Mouse (Mus musculus) left cerebral cortex, postnatal 14 days (tissue): ENCODE measurements at regions not wholly inside any gene's neighbourhood (a gene's known extent, or its start where the extent isn't known, plus 50 kb on each side); places are given as distances from the start of the nearest gene placed in this dataset.

ENCODE experiments used
- DNase-seq, 2 experiments: peaks; one replicate each; pipeline ENCODE4 v3.0.0; 2021 to 2022; ENCODE audit warnings: low spot score in 2 of 2, mixed read lengths in 1 of 2
- intact Hi-C: fragments of 180-260 bp; cut with DNase I; formaldehyde crosslinking; loops from one replicate; pipeline ENCODE4 v1.15.1; 2025

DNA sequence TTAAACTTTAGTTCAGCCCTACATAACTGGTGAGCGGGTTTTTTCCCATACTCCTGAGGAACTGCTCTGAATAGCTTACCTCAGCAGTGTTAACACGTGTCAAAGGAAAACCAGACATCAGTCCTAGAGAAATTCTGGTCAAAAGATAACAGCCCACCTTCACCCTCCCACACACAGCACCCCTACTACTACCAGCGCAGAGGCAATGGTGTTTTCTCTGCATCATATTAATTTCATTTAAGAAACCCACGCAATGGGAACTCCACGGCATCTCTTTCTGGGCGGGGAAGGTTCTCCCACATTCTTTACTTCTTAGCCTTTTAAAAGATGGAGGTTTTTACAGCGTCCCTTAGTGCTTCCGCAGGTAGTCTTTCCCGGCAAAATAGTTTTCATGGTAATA, 172.7 kb upstream of the Arid2 start:
- no peak for DNase-seq
- intact Hi-C loops = no loop called here

DNA sequence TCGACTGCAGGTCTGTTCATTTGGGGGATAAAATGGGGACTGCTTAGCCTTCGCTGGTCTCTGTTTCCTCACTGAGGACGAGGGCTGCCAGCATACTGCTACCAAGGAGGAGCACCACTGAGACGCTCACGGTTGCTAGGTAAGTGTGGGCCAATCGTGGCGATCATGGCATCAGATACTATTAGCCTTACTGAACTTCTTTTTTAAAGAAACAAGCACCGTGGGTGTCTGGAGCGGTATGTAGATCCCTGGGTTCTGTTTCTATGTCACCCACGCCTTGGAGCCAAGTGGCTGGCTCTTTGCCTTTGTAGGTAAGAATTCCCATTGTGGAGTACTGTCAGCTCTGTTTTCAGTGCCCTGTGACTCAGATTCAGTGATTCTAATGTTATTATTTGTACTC, 172.1 kb upstream of the Arid2 start:
- DNase-seq = peak; percentile 24 to 42
- intact Hi-C loops = no loop called here

DNA sequence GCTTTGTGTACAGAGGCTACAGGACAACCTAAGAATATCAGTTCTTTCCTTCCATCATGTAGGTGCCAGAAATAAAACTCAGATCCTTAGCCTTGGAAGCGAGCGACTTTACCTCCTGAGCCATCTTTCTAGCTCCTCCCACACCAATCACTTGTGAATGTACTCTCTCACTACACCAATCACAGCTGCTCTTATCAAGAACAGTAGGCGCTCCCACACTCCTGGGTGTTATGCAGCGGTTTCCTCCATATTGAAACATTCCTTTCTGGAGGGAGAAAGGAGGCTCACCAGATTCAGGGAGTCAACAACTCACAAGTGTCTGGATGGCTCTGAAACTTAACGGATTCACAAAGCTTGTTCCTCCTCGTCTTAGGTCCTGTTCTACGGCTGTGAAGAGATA, 168.1 kb upstream of the Arid2 start:
- intact Hi-C loops = no loop called here
- no peak for DNase-seq

DNA sequence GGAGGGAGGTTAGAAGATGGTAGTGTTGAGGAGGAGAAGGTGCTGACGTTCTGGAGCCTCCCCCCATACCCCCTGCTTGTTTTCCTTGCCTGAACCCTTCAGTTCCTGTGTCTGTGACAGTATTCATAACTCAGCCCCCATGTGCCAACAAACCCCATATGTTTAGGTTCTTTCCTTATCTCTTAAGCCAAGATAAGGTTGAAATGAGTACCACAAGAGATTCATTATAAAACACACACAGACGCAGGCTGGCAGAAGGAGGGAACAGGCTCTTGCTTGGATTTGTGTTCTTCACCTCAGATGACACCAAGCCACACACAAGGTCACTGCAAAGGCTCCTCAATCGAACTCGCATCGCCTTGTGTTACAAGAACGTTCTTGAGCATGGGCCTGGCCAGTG, 162.9 kb upstream of the Arid2 start:
- intact Hi-C loops = no loop called here
- peak in 1 of 2 experiments; percentile 13 for DNase-seq

DNA sequence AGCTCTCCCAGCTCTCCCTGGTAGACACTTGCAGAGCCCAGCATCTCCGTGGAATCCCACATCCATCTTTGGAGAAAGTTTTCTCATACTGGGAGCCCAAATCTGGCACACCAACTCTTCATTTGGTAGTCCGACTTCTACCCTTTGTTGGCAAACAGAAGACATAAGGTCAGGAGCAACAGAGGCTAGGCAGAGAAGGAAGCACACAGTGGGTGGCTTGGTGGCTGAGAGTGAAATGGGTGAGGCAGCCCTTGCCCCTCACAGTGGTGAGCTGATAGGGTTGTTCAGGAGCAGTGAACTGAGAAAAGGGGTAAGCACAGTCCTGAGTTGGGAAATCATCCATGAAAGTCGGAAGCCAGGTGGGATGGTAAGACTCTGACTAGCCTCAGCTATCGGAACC, 157.6 kb upstream of the Arid2 start:
- DNase-seq = no peak
- intact Hi-C loops = no loop called here

DNA sequence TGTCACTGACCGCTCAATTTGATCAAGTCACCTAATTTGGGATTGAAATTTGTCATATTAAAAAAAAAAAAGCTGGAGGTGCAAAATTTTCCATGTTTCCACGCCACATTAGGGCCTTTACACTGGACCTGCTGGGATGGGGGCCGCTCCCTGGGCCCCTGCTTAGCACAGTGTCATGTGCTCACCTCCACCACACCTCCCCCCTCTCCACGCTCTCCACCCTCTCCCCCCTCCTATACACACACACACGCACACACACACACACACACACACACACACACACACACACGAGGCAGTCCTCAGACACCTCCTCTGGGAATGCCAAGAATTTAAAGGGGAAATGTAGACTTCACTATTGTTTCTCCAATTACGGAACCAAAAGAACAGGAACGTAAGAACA, 156.8 kb upstream of the Arid2 start:
- DNase-seq = no peak
- intact Hi-C loops = no loop called here

DNA sequence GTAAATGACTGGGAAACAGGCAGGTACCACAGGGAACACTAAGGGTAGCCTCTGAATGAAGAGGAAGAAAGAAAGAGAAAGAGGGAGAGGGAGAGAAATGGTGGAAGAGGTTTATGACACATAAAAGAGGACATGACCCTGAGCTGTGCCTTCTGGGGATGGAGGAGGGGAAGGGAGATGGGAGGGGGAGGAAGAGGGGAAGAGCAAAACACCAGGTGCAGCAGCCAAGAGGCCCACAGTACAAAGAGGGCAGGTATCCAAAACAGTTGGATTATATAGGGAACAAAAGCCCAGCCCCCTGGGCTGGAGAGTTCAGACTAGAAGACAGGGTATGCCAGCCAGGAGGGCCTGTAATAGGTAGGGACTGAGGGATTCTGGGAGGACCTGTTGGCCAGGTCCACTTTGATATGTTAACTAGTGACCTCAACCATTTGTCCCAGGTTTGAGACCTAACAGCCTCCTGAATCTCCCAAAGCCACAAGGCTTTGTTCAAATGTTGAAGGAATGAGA, 155.7 kb upstream of the Arid2 start:
- intact Hi-C loops = no loop called here
- DNase-seq = no peak

DNA sequence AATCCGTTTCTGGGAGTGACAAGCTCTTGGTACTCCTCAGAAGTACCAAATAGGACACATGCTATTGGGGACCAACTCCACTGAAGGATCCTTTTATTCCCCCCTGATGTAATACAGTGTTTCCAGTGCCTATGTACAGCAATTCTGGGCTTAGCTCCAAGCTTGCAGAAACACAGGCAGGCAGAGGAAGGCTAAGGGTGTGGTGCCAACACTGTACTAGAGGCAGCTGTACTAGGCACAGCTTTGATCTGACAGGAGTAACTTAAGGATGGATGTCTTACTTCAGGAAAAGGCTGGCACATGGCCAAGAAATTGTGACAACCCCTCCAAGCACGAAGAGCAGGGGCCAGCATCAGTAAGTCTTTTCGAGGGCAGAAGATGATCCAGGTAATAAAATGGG, 154.7 kb upstream of the Arid2 start:
- intact Hi-C loops = no loop called here
- peak; percentile 46 to 49 for DNase-seq

DNA sequence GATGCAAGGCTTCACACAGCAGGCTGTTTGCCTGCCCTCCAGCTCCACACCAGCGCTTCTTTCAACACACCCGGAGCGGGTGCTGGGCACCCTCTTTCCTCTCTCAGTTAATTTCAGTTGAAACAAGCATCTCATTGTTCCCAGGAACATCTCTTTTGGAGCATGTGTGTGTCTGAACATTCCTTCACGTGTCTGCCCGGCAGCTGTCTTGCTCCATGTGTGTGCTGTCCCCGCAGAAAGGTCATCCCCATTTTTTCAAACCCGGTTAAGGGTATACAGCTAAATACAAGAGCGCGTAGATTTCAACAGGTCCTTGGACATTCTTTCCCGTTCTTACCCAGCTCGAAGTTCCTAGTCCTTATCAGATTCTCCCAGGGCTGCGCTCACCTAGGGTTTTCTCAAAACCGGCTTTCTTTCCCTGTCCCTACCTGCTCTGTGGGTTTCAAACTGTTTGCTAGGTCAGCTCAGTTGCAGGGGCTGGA, 152.0 kb upstream of the Arid2 start:
- intact Hi-C loops = no loop called here
- DNase-seq = peak in 1 of 2 experiments; percentile 33

DNA sequence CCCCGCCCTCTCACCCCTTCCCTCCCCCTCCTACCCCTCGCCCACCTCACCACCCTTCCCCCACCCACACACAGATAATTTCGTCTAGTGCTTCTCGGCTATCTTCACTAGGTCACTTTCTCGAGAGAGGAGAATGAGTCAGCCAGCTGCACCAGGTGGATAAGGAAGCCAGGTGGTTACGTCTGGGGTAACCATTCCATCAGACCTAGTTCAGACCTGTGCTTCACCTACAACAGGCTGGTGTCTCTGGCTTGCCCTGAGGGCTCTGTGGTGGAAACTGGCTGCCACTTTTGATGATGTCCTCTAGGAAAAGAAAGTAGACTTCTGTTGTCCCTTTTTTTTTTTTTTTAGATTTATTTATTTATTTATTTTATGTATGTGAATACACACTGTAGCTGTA, 151.5 kb upstream of the Arid2 start:
- intact Hi-C loops = no loop called here
- DNase-seq = no peak

DNA sequence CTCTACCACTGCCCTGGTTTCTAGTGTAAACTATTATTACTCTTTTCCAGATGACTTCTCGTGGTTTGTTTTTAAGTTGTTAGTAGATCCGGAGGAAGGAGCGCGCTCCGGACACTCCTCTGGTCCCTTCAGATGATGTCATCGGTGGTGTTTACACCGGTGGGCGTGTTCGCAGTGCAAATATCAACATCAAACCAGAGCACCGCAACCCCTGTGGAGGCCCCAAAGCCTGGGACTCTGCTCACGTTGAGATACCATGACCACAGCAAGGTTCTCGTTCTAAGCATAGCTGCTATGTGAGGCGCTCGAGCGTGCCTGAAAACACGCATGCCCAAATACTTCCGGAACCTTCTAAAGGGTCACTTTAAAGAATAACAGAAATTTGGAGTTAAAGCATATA, 149.8 kb upstream of the Arid2 start:
- no peak for DNase-seq
- intact Hi-C loops = no loop called here

DNA sequence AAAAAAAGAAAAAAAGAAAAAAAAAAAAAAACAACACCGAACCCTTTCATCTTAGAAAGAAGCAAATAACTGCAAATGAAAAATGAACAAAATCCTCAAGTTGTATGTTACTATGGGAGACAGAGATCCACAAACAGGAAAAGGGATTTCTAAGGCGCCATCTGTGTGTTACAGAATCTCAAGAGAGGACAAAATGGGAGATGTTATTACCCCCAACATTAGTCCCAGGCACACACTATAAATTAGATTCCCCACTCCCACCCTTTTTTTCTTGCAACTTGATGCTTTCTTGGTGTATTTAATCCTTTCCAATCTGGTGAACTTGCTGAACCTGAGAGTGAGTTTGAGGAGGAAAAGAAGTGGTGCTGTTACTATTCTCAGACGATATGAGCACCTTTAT, 149.4 kb upstream of the Arid2 start:
- intact Hi-C loops = no loop called here

DNA sequence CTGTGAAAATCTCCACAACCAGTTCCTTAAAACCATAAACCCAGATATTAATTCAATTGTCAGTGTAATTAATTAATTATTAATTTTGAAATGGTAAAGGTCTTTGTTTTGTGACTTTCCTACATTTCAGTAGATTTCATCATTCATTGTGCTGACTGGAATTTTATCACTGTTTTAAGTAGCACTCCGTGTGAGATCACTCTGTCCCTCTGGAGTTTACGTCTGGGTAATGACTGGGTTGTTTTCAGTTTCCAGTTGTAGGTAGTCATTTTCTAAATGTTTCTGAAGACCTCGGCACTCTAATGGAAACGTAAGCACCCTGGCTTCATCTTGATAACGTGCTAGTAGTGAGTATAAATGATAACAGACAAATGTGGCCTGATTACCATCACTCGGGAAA, 133.8 kb upstream of the Arid2 start:
- DNase-seq = no peak
- intact Hi-C loops = no loop called here

More for the DNA sequence above, 149.4 kb upstream of the Arid2 start:
- DNase-seq = no peak

DNA sequence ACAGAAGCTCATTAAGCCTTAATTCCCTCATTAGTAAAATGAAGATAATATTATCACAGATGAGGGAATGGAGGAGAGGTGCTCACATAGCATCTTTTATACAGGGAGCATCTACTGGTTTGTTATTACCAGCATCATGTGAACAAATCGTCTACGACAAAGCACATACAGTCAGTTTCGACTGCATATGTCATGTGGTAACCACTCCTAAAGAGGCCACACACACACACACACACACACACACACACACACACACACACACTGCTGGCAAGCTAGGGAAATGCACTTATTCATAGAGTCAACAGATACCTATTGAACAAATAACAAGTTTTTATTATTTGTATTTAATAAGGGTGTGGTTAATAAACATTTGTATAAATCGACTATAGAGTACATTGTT, 129.0 kb upstream of the Arid2 start:
- no peak for DNase-seq
- intact Hi-C loops = no loop called here

DNA sequence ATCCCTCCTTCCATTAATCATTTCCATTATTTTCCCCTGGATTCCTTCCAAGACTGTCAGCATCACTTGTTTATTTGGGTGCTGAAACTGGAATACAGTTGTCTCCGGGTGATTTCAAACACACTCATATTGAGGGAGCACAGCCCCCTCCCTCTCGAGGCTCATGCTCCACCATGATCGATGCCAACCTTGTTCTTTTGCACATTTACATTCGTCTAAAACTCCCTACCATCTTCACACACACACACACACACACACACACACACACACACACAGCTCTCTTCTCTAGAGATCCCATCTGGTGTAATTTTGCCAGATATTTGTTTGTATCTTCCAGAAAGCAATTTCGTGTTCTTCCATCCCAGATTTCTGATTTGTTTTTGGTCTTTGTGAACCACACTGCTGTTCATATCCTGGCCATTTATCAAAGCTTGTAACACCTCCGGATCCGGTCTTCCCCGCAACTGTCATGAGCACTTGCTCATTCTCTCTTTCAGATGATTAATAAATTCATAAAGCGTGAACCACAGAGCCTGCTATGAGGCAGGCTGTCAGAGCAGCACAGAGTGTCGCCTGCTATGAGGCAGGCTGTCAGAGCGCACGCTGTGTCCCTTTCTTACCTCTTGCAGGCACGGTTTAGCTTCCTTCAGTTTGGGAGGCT, 122.4 kb upstream of the Arid2 start:
- intact Hi-C loops = no loop called here
- DNase-seq = no peak

DNA sequence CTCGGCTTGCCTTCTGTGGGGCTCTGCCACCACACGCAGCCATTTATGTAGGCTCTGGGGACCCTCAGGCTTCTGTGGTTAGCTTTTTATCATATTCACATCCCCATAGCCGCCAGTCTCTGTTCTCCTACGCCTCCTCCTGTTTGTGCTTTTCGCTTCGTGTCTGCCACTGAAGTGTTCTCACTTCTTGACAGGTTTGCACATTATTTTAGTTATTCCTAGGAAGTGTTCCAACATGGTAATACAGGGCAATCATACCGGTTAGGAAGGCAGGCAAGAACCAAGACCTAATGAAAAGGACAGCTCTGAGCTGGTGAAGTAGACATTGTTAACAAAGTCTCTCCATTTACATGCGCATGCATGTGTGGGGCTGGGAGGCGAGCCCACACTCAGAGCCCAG, 120.1 kb upstream of the Arid2 start:
- no peak for DNase-seq
- intact Hi-C loops = no loop called here

DNA sequence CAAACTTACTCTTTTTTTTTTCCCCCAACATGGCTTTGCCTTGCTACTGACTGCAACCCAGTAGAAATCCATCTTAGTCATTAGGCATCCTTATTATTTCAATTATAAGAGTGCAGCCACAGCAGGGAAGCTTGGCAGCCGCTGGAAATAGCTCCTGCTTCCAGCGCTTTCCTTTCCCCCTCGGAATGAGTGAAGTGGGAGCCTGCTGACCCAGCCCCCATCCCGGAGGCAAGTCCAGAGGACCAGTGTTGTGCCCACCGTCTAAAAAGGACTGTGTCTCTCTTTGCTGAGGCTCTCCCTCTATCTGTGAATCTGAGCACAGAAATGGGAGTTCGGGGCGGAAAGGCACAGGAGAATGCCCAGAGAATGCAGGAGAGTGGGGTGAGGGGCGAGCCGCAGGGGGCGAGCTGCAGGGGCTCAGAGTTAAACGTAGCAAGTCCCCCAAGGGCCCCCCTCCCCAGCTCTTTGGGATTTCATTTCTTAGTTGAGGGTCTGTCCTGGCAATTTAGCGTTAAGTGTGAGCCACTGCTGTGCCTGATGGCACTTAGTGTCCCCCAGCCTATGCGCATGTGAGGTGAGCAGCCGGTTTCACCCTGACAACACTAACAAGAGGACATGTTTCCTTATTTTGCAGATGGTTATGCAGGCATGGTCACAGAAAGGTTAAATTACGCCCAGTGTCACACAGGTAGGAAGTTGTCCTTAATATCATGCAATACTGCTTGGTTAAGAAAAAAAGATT, 117.4 kb upstream of the Arid2 start:
- intact Hi-C loops = no loop called here
- no peak for DNase-seq

DNA sequence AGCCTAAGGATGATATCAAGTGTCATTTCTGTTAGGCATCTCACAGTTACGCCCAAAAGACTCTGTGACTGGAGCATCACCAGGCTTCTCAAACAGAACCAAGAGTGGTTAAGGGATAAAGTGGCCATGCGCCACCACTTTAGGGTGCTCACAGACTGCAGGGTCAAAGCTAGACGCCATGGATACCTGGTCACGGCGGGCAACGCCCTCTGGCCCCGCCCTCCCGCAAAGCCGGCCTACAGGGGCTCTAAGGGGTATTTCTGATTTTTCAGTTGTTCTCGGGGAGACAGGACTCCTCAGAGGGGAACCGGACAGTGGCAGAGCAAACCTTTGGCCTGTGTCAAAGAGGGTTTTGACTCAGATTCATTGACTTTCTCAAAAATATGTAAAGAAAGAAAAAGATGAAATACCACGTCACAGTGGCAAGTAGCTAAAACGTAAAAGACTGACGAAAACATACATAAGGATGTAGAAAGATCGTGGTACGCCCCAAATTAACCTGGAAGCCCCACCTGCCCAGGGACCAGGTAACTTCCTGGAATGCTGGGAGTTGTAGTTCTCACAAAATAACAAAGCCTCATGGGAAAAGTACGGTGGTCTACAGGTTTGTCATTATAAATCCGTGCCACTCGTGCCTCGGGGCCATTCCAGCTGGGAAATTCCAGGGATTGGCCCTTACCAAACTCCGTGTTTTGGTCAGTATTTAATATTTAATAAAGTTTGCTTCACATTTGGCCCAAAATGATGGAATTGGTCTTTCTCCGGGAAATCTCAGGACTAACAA, 116.1 kb upstream of the Arid2 start:
- intact Hi-C loops = no loop called here

DNA sequence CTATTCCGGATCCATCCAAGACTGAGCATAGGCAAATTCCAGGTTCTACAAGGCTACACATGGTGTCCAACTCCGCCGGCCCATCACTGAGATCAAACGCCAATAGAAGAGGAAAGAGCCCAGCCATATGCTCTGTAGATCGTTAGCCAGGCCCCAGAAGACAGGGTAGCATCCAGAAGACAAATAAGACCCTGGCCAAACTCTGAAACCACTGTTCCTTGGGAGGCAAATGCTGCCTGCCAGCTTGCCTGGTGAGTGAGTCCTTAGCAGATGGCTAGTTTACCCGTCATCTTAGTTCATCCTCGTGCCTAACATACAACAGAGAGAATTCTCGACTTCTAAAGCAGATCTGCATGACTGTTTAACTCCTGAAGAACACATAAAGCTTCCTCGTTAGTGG, 109.4 kb upstream of the Arid2 start:
- no peak for DNase-seq
- intact Hi-C loops = no loop called here

More for the DNA sequence above, 116.1 kb upstream of the Arid2 start:
- peak; percentile 47 for DNase-seq

DNA sequence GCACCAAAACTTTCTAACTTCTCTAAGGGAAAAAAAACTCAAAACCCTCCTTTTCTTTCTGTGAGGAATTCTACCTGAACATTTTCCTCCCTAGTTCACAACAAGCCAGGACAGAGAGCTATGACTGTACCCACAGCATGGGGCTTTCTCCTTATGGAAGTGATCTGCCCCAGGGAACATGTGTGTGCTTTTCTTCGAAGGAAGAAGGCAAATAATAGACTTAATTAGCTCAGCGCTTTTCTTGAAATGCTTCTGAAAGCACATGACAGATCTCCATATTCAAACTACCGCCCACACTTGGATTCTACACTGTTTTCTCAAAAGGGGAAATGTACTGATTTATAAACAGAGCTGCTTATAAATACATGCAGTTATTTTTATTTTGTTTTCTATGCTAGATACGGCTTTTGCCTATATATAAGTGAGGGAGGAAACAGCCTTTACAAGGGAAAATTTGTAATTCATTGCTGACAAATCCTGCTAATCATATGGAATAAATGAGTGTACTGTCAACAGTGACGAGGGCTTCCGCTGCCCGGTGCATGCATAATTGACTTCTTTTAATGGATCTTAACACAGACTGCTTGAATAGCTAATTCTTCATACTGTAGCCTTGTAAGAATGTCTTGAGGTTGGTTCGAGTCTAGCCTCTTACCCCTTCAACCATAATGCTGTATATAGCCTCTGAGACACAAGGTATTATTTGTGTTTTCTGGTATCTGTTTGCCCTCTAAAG, 108.8 kb upstream of the Arid2 start:
- no peak for DNase-seq
- intact Hi-C loops = no loop called here
